Mouse (Mus musculus): ENCODE data around the gene Get4.

Get4 gene

GRCm38 (mm10) chr5:139317751-139318504 is 65.8 kb downstream of the Get4 start:
- DNase-seq (ENCODE audit: low spot score): no peak

Data from adipocyte (in vitro differentiated cells).